10 mouse cellular contexts compared by ENCODE assay signal in the genomic region with DNA sequence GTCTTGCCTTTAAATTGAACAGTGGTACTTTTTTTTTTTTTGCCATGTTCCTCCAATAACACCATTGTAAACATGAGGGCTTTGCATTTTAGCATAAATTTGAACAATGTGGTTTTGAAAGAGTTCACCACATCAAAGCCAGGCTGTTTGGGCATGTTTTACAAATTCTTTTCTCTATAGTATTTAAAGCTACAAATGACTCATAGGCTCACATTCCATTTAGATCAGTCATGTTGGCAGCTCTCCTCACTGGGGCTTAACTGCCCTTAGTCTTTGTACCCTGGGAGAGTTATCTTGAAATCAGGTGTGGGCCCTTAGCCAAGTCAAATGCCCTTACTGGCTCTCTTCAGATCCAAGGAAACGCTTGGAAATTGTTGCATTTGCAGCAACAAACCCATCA.
DNase-seq lines count a peak whose midpoint lies in the region; ATAC-seq and TF ChIP-seq lines count a peak whose summit lies in the region.
"Had no signal": no experiment of that assay in that cellular context is flagged by ENCODE, and none has a peak within 500 bp of the region (broad histone marks: within the 10 kb centered on the region; RNA-seq: fewer than 3 reads in every experiment).

No protein-coding gene starts in this region.

- no peaks in the 10 kb centered on the region for H3K79me2 ChIP-seq in C2C12 (ENCODE audit: control insufficient read depth, insufficient read depth)

- no peak overlapping the region for H3K4me3 ChIP-seq in forebrain, embryonic 14.5 days (ENCODE audit: low read depth, low read length)
- H3K4me3 ChIP-seq in forebrain, embryonic 11.5 days (ENCODE audit: low read depth, low read length): no peak overlapping the region
- no peak overlapping the region for H3K4me3 ChIP-seq in C2C12 (ENCODE audit: insufficient read depth, poor library complexity, severe bottlenecking)
- no peak overlapping the region for H3K4me3 ChIP-seq in forebrain, embryonic 16.5 days (replicated peaks; ENCODE audit: low read length)
- H3K4me3 ChIP-seq in limb, embryonic 15.5 days: no peak overlapping the region
- H3K4me3 ChIP-seq: midbrain, embryonic 12.5 days had no signal

- peak; percentile 73 for ATAC-seq in forebrain, embryonic 14.5 days
- ATAC-seq in forebrain, embryonic 11.5 days (replicated peaks; ENCODE audit: low FRiP score): no peak
- ATAC-seq in forebrain, embryonic 16.5 days: peak; percentile 55
- peak; percentile 40; the same call in 1 of the 2 replicates for ATAC-seq in limb, embryonic 15.5 days (ENCODE audit: insufficient number of reproducible peaks, low FRiP score, low TSS enrichment, low read depth)

- H3ac ChIP-seq in C2C12 (ENCODE audit: control insufficient read depth, insufficient read length, low read depth): no peak overlapping the region

- no peak overlapping the region for H3K4me2 ChIP-seq in forebrain, embryonic 14.5 days (ENCODE audit: low read length)
- no peak overlapping the region for H3K4me2 ChIP-seq in forebrain, embryonic 11.5 days (ENCODE audit: low read depth, low read length, severe bottlenecking)
- no peak overlapping the region for H3K4me2 ChIP-seq in forebrain, embryonic 16.5 days (ENCODE audit: low read length)
- H3K4me2 ChIP-seq in limb, embryonic 15.5 days: no peak overlapping the region
- H3K4me2 ChIP-seq: midbrain, embryonic 12.5 days had no signal

- no peaks in the 10 kb centered on the region for H3K27me3 ChIP-seq in forebrain, embryonic 14.5 days (replicated peaks; ENCODE audit: control insufficient read depth, insufficient read depth, low read length)
- no peaks in the 10 kb centered on the region for H3K27me3 ChIP-seq in forebrain, embryonic 11.5 days (ENCODE audit: control insufficient read depth, insufficient read depth, low read length)
- no peaks in the 10 kb centered on the region for H3K27me3 ChIP-seq in C2C12 (ENCODE audit: control insufficient read depth, insufficient read depth, insufficient read length)
- no peaks in the 10 kb centered on the region for H3K27me3 ChIP-seq in forebrain, embryonic 16.5 days (replicated peaks; ENCODE audit: control insufficient read depth, insufficient read depth, low read length)
- H3K27me3 ChIP-seq in limb, embryonic 15.5 days: no peaks in the 10 kb centered on the region
- H3K27me3 ChIP-seq: midbrain, embryonic 12.5 days had no signal

- 0 out of 2 replicates have a peak overlapping the region, but pooled peaks have one; percentile 36 for H3K27ac ChIP-seq in forebrain, embryonic 14.5 days (ENCODE audit: low read depth, low read length)
- H3K27ac ChIP-seq in forebrain, embryonic 11.5 days (ENCODE audit: low read depth, low read length): no peak overlapping the region
- H3K27ac ChIP-seq in forebrain, embryonic 16.5 days (ENCODE audit: low read length): no peak overlapping the region
- peak overlapping the region; percentile 43 for H3K27ac ChIP-seq in limb, embryonic 15.5 days
- H3K27ac ChIP-seq: midbrain, embryonic 12.5 days had no signal

- TF ChIP-seq CTCF in C2C12 (IDR thresholded peaks at IDR 0.05; ENCODE audit: control insufficient read depth, insufficient read depth, insufficient read length): no peak

- H3K9ac ChIP-seq in forebrain, embryonic 14.5 days (ENCODE audit: low read length): no peak overlapping the region
- no peak overlapping the region for H3K9ac ChIP-seq in forebrain, embryonic 11.5 days (ENCODE audit: low read length)
- H3K9ac ChIP-seq in forebrain, embryonic 16.5 days (replicated peaks; ENCODE audit: low read depth, low read length): no peak overlapping the region
- no peak overlapping the region for H3K9ac ChIP-seq in limb, embryonic 15.5 days
- H3K9ac ChIP-seq: midbrain, embryonic 12.5 days had no signal

- H3K9me3 ChIP-seq in forebrain, embryonic 14.5 days (replicated peaks; ENCODE audit: control insufficient read depth, low read length): no peaks in the 10 kb centered on the region
- H3K9me3 ChIP-seq in forebrain, embryonic 11.5 days (ENCODE audit: control insufficient read depth, low read length): no peaks in the 10 kb centered on the region
- no peaks in the 10 kb centered on the region for H3K9me3 ChIP-seq in forebrain, embryonic 16.5 days (ENCODE audit: control insufficient read depth, low read length)
- no peaks in the 10 kb centered on the region for H3K9me3 ChIP-seq in limb, embryonic 15.5 days
- H3K9me3 ChIP-seq: midbrain, embryonic 12.5 days had no signal

- DNase-seq in forebrain, embryonic 14.5 days (ENCODE audit: low spot score): peak; percentile 84
- no peak for DNase-seq in forebrain, embryonic 11.5 days (ENCODE audit: low spot score)
- no peak for DNase-seq in left cerebral cortex, adult 8-10 months (ENCODE audit: low spot score in 2 of 2)
- no peak for DNase-seq in retina, embryonic 14.5 days (ENCODE audit: low spot score)
- no peak for DNase-seq in layer of hippocampus, adult 9-11 months
- DNase-seq: cerebellum, adult 11-12 months had no signal

- H3K79me3 ChIP-seq in C2C12 (ENCODE audit: low read depth): no peaks in the 10 kb centered on the region

- H3K4me1 ChIP-seq in forebrain, embryonic 14.5 days (ENCODE audit: control insufficient read depth, insufficient read depth, low read length): peaks cover 7% of the 10 kb centered on the region
- no peaks in the 10 kb centered on the region for H3K4me1 ChIP-seq in forebrain, embryonic 11.5 days (replicated peaks; ENCODE audit: control insufficient read depth, insufficient read depth, low read length)
- peaks cover 9% of the 10 kb centered on the region for H3K4me1 ChIP-seq in forebrain, embryonic 16.5 days (replicated peaks; ENCODE audit: control insufficient read depth, insufficient read depth, low read length)
- H3K4me1 ChIP-seq in limb, embryonic 15.5 days: peaks cover 21% of the 10 kb centered on the region
- H3K4me1 ChIP-seq: midbrain, embryonic 12.5 days had no signal

- H3K36me3 ChIP-seq in forebrain, embryonic 14.5 days (ENCODE audit: control insufficient read depth, insufficient read depth, low read length): no peaks in the 10 kb centered on the region
- H3K36me3 ChIP-seq in forebrain, embryonic 11.5 days (ENCODE audit: control insufficient read depth, insufficient read depth, low read length): no peaks in the 10 kb centered on the region
- H3K36me3 ChIP-seq in C2C12 (ENCODE audit: control insufficient read depth, insufficient read depth): no peaks in the 10 kb centered on the region
- no peaks in the 10 kb centered on the region for H3K36me3 ChIP-seq in forebrain, embryonic 16.5 days (ENCODE audit: control insufficient read depth, insufficient read depth)
- no peaks in the 10 kb centered on the region for H3K36me3 ChIP-seq in limb, embryonic 15.5 days
- H3K36me3 ChIP-seq: midbrain, embryonic 12.5 days had no signal

- 13% methylated on average over 1 of the region's 1 CpGs for WGBS in forebrain, embryonic 14.5 days
- WGBS in forebrain, embryonic 11.5 days: 61% methylated on average over 1 of the region's 1 CpGs
- WGBS in forebrain, embryonic 16.5 days: 12% methylated on average over 1 of the region's 1 CpGs
- 9% methylated on average over 1 of the region's 1 CpGs for WGBS in limb, embryonic 15.5 days

TF ChIP-seq in C2C12, 6 proteins besides CTCF, POLR2A, EP300 and RAD21:
- TF ChIP-seq FOSL1 (IDR thresholded peaks at IDR 0.05; ENCODE audit: insufficient read depth, low read length, poor library complexity, severe bottlenecking) (peak; percentile 92), MYOD1 (IDR thresholded peaks at IDR 0.05; ENCODE audit: control insufficient read depth, insufficient read length, low read depth) (no peak)

Comparison
In these comparisons a context has a peak if more than half of its experiments do, and no peak if none do; other contexts are left out.
1. H3K27ac ChIP-seq: peak in forebrain, embryonic 14.5 days (single experiment) and limb, embryonic 15.5 days (single experiment); none in forebrain, embryonic 11.5 days (single experiment) and forebrain, embryonic 16.5 days (single experiment).